Mouse (Mus musculus): ENCODE measurements around the gene Garnl3. TPM values are rescaled to one million over a fixed set of nuclear protein-coding genes. Genes with fewer than 3 reads are reported as not detected.

The Garnl3 gene
- polyA plus RNA-seq, 1 experiment from 2014 or later = 12.2 TPM

DNA sequence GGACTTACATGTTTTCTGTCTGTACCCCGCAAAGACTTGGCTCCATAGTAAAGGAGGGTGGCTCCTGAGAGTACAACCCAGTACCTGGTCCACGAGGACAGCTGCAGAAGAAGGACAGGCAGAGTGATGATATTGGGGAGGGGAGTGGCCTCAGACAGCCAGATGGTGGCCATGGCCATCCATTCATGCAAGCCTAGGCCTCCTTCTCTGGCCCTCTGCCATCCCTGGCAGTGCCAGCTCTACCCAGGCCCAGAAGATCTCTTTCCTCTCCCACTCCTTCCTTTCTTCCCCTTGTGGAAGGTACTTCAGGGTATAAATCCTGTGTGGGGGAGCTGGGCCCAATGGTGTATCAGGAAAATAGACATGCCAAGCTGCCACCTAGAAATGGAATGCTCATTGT, 11.8 kb upstream of the Garnl3 start:
- 94% methylated on average over 2 of the region's 2 CpGs for WGBS
- Histone ChIP-seq H3K27ac (no peak overlapping the region), H3K4me3 (no peak overlapping the region), H3K9ac (no peak overlapping the region), H3K4me2 (no peak overlapping the region), H3K36me3 (ENCODE audit: poor library complexity, severe bottlenecking) (peaks cover 68% of the 10 kb centered on the region), H3K4me1 (no peaks in the 10 kb centered on the region), H3K27me3 (no peaks in the 10 kb centered on the region), H3K9me3 (replicated peaks) (no peaks in the 10 kb centered on the region)
- ATAC-seq = no peak

DNA sequence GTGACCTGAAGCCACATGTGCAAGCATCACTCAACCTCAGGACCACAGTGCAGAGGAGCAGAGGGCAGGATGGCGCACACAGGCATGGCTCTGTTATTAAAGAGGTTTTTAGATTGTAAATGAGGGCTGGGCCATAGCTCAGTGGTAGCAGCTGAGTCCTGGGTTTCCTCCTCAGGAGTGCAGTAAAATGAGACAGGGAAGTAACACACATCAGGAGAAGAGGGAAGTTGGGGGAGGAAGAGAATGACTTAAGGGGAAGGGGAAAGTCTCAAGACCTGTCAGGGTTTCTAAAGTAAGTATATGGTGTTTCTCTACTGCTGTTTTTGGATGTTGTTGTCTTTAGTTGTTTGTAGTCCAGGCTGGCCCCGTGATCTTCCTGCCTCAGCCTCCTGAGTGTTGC, 7.0 kb upstream of the Garnl3 start:
- Histone ChIP-seq H3K4me1 (no peaks in the 10 kb centered on the region), H3K36me3 (ENCODE audit: poor library complexity, severe bottlenecking) (peaks cover 46% of the 10 kb centered on the region), H3K4me3 (no peak overlapping the region), H3K27me3 (peaks cover 7% of the 10 kb centered on the region; the same call in 1 of the 2 replicates), H3K9ac (no peak overlapping the region), H3K4me2 (no peak overlapping the region), H3K27ac (no peak overlapping the region), H3K9me3 (replicated peaks) (no peaks in the 10 kb centered on the region)
- no peak for ATAC-seq
- 91% methylated on average over 2 of the region's 2 CpGs for WGBS

DNA sequence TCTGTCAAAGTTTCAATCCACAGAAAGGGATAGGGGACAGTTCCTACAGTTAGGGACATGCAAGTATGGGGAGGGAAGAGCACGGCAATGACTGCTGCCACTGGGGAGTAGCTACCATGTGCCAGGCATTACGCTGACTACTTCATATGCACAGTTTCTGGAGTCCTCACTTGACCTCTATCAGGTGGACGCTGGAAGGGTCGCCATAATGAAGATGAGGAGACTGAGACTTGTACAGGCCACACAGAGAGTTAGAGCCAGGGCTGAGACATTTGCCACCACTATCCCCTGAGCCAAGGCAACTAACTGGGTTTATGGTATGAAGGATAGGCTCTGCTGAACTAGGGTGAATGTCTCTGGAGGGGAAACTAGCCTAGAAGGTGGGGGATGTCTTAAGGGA, 6.3 kb upstream of the Garnl3 start:
- no peak overlapping the region for H3K4me3 ChIP-seq
- no peaks in the 10 kb centered on the region for H3K9me3 ChIP-seq (replicated peaks)
- H3K4me1 ChIP-seq = no peaks in the 10 kb centered on the region
- ATAC-seq = no peak
- no peak overlapping the region for H3K9ac ChIP-seq
- H3K4me2 ChIP-seq = no peak overlapping the region
- peaks cover 41% of the 10 kb centered on the region for H3K36me3 ChIP-seq (ENCODE audit: poor library complexity, severe bottlenecking)
- WGBS = 86% methylated on average over 4 of the region's 4 CpGs
- H3K27ac ChIP-seq = no peak overlapping the region
- H3K27me3 ChIP-seq = peaks cover 14% of the 10 kb centered on the region

DNA sequence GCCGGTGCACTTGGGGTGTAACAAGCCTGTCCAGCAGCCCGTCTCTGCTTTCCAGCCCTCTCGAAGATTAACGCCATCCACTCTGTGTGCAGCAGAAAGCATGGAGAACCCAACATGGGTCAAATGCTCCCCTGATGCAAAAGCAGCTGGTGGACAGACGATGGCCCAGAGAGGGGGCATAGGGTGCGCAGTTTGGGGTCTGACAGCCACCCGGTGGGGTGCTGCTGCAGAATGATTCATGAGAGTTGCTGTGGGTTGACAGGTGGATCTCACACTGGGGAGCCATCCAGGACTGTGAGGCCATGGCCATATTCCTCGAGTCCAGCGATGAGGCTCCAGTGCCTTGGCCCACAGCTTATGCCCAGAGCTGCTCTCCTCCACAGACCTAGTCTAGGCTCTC, 5.8 kb upstream of the Garnl3 start:
- Histone ChIP-seq H3K27me3 (peaks cover 19% of the 10 kb centered on the region), H3K9ac (no peak overlapping the region), H3K4me2 (no peak overlapping the region), H3K9me3 (replicated peaks) (no peaks in the 10 kb centered on the region), H3K4me3 (no peak overlapping the region), H3K27ac (no peak overlapping the region), H3K36me3 (ENCODE audit: poor library complexity, severe bottlenecking) (peaks cover 36% of the 10 kb centered on the region), H3K4me1 (no peaks in the 10 kb centered on the region)
- no peak for ATAC-seq
- 97% methylated on average over 9 of the region's 9 CpGs for WGBS

DNA sequence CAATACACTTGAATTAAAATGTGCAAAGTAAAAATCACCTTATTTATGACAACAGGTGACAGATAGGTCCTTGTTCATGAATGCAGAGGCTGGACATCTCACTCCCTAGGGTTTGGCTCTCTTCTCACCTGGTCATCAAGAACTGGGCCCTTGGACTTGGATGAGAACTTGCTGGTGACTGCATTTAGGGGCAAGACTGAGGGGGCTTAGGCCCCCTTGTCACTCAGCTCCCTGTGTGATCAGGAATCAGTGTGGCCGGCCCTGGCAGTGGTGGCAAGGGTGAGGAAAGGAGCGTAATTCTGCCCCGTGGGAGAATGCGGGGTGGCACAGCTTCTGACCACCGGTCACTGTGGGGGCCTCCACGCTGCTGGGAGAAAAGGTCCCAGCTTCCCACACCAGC, 4.9 kb upstream of the Garnl3 start:
- Histone ChIP-seq H3K4me2 (no peak overlapping the region), H3K9ac (no peak overlapping the region), H3K27me3 (peaks cover 27% of the 10 kb centered on the region), H3K27ac (no peak overlapping the region), H3K4me3 (no peak overlapping the region), H3K36me3 (ENCODE audit: poor library complexity, severe bottlenecking) (peaks cover 31% of the 10 kb centered on the region), H3K4me1 (peaks cover 2% of the 10 kb centered on the region; the same call in 1 of the 2 replicates), H3K9me3 (replicated peaks) (no peaks in the 10 kb centered on the region)
- no peak for ATAC-seq
- 96% methylated on average over 6 of the region's 6 CpGs for WGBS

DNA sequence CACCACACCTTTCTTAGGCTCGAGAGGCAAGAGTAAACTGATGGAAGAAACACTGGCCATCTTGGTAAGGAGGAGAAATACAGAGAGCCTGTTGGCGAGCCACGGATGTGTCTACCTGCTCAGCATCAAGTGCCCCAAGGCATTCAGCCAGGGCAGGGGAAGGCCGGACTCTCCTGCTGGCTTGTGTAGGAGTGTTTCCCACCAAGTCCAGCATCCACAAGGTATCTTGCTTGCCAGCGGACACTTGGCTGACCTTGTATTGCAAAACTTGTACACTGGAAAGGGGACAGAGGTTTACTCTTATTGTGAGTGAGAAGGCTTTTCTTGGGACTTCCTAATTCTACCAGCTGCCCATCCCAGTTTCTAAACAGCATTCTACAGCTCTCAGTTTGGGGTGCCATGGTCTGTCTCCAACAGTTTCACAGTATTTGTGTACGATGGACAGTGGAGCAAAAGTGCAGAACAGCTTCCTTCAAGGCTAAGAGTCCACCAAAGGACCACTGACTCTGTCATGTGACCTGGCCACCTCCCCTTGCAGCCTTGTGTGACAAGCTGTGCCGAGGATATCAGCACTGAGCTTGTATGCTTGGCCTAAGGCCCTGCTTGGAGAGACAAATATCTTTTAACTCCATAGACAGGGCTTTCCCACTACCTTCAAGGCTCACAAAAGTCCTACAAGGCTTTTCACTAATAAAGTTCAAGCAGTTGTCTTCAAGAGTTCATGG, 3.5 kb upstream of the Garnl3 start:
- Histone ChIP-seq H3K36me3 (ENCODE audit: poor library complexity, severe bottlenecking) (peaks cover 19% of the 10 kb centered on the region), H3K27ac (no peak overlapping the region), H3K4me3 (no peak overlapping the region), H3K9me3 (replicated peaks) (no peaks in the 10 kb centered on the region), H3K27me3 (peaks cover 28% of the 10 kb centered on the region), H3K4me2 (no peak overlapping the region), H3K4me1 (peaks cover 8% of the 10 kb centered on the region), H3K9ac (no peak overlapping the region)
- ATAC-seq = no peak
- WGBS = 74% methylated on average over 7 of the region's 7 CpGs

DNA sequence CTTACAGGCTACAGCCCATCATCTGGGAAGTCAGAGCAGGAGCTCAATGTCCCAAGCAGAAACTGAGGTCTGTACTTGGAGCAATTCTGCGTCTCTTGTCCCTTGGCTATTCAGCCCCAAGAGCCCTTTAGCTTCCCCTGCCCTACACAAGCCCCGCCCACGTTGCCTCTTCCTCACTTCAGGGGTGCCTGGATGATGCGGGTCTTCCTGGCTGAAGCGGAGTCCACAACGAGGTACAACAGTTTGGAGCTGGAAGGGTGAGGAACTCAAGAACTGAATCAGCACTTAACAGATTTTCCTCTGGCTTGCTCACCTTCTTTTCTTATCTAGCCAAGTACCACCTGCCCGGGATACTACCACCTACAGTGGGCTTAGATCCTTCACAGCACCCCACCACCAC, 852 bp upstream of the Garnl3 start:
- Histone ChIP-seq H3K4me2 (no peak overlapping the region), H3K4me1 (peaks cover 18% of the 10 kb centered on the region), H3K27ac (no peak overlapping the region), H3K4me3 (no peak overlapping the region), H3K9ac (no peak overlapping the region), H3K27me3 (peaks cover 36% of the 10 kb centered on the region), H3K9me3 (replicated peaks) (no peaks in the 10 kb centered on the region), H3K36me3 (ENCODE audit: poor library complexity, severe bottlenecking) (peaks cover 5% of the 10 kb centered on the region)
- no peak for ATAC-seq
- 4% methylated on average over 7 of the region's 7 CpGs for WGBS

DNA sequence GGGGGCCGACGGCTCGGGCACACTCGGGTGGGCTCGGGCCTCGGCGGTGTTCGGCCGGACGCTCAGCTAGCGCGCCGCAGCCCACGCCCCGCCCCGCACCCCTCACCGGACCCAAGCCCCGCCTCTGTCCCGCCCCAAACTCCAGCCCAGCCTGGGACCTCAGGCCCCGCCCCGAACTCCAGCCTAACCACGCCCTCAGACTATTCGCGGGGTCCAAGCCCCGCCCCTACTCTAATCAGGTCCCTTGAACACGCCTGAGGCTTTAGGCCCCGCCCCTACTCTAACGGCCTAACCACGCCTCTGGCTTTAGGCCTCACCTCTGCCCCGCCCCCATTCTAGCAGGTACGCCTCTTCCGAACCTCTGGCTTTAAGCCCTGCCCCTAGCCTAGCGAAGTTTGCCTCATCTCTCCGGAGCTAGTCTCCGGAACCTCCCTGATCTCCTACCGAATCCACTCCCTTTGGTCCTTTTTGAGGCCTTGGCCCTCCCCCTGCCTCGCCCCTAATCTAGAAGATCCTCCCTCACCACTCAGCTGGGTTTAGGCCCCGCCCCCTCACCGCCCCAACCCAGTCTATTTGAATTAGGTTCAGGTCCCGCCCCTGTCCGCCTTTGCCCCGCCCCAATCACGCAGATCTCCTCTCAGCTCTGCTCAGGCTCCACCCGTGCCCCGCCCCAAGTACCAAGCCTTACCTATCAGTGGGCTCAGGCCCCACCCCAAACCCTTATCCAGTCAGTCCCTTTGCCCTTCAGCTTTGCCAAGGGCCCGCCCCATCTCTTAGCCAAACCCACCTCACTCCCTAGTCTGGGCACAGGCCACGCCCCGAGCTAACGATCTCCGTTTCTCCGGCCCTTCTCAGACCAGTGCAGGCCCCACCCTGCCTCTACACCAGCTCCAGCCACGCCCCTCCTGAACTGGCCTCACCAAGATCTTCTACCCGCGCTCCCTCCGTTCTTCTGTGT, 649 bp downstream of the Garnl3 start:
- H3K27me3 ChIP-seq = peaks cover 36% of the 10 kb centered on the region
- peak overlapping the region; percentile 67 for H3K4me3 ChIP-seq
- H3K9ac ChIP-seq = peak overlapping the region; percentile 78
- H3K9me3 ChIP-seq (replicated peaks) = no peaks in the 10 kb centered on the region
- peak overlapping the region; percentile 100 for H3K4me2 ChIP-seq
- H3K27ac ChIP-seq = no peak overlapping the region
- peak; percentile 89 for ATAC-seq
- WGBS = under 1% methylated on average over 50 of the region's 55 CpGs
- peaks cover 18% of the 10 kb centered on the region for H3K4me1 ChIP-seq
- no peaks in the 10 kb centered on the region for H3K36me3 ChIP-seq (ENCODE audit: poor library complexity, severe bottlenecking)

DNA sequence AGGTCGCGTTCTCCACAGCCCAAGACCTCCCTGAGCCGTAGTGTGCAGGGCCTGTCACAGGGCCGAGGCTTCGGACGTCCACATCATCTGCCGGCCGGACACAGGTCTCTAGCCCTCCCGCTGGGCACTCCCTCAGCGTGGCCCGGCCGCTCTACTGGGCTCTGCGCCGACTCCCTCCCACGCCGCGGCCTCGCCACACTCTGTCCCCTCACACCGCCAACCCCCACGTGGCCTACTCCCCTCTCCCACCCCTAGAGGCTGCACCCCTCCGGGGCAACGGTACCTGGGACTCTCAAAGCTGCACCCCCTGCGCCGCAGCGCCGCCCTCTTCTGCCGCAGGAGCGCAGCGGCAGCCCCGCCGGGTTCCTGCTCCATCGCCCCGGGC, 1.3 kb downstream of the Garnl3 start:
- no peak; the same call in 1 of the 2 replicates for ATAC-seq
- H3K4me1 ChIP-seq = peaks cover 18% of the 10 kb centered on the region
- H3K4me2 ChIP-seq = peak overlapping the region; percentile 100
- peak overlapping the region; percentile 67 for H3K4me3 ChIP-seq
- under 1% methylated on average over 31 of the region's 33 CpGs for WGBS
- no peak overlapping the region for H3K27ac ChIP-seq
- peak overlapping the region; percentile 78 for H3K9ac ChIP-seq
- H3K36me3 ChIP-seq (ENCODE audit: poor library complexity, severe bottlenecking) = no peaks in the 10 kb centered on the region
- H3K9me3 ChIP-seq (replicated peaks) = no peaks in the 10 kb centered on the region
- H3K27me3 ChIP-seq = peaks cover 36% of the 10 kb centered on the region

DNA sequence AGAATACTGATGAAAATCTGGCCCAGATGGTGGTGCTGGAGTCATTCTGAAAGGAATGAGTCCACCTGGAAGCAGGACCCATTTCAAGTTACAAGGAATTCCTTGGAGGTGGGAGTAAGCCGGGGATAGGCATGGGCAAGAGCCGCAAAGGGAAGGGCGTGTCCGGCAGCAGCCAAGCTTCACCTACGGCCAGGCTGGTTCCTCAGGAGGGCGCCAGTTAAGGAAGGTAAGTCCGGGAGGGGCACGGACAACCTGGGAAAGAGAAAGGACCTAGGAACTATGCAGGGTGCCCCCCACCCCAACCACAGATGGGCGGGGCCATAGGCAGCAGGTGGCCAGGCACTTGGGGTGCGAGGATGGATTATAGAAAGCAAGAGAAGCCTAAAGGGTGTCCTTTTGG, 1.8 kb downstream of the Garnl3 start:
- WGBS = 2% methylated on average over 10 of the region's 10 CpGs

DNA sequence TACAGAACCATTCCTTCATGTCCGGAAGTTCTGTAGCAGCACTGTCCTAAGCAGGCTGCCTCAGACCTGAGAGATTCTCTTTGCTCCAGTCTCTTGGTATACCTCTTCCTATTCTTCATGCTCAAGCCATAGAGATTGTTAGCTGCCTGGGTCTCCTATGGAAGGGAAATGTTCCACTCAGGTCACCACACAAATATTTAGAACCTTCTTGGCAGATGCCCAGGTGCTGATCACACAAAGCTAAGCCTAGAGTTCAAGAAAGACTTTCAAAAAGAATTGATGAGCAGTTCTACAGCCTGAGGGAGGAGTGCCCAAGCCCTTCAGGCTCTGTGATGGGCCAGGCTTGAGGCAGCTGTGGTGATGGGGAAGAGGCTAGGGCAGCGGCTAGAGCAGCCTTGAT, 2.4 kb downstream of the Garnl3 start:
- 71% methylated on average over 2 of the region's 2 CpGs for WGBS
- H3K9ac ChIP-seq = no peak overlapping the region; the same call in 1 of the 2 replicates
- no peaks in the 10 kb centered on the region for H3K9me3 ChIP-seq (replicated peaks)

More for the DNA sequence above, 1.8 kb downstream of the Garnl3 start:
- peak overlapping the region; percentile 67 for H3K4me3 ChIP-seq
- no peak for ATAC-seq
- peak overlapping the region; percentile 100 for H3K4me2 ChIP-seq
- H3K27ac ChIP-seq = no peak overlapping the region
- peak overlapping the region; percentile 78 for H3K9ac ChIP-seq
- H3K4me1 ChIP-seq = peaks cover 18% of the 10 kb centered on the region
- no peaks in the 10 kb centered on the region for H3K36me3 ChIP-seq (ENCODE audit: poor library complexity, severe bottlenecking)
- peaks cover 36% of the 10 kb centered on the region for H3K27me3 ChIP-seq
- H3K9me3 ChIP-seq (replicated peaks) = no peaks in the 10 kb centered on the region

DNA sequence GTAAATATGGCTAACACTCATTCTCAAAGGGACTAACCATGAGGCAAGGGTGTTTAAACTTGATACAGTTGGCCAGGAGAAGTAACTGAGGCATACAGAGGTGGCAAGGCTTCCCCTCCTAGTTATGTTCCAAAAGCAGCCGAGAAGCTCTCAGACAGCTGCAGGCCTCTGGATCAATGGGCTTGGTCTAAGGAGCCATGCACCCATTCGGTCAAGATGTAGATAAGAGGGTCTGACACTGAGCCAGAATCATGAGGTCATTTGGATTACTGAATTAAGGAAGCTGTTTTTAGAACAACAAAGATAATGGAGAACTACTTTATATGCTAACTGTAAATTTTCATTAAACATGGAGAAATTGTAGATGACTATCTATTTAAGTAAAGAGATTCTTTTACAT, 4.2 kb downstream of the Garnl3 start:
- Histone ChIP-seq H3K9ac (no peak overlapping the region), H3K36me3 (ENCODE audit: poor library complexity, severe bottlenecking) (no peaks in the 10 kb centered on the region), H3K27me3 (peaks cover 18% of the 10 kb centered on the region), H3K4me1 (peaks cover 18% of the 10 kb centered on the region), H3K27ac (no peak overlapping the region), H3K9me3 (replicated peaks) (no peaks in the 10 kb centered on the region), H3K4me3 (no peak overlapping the region), H3K4me2 (no peak overlapping the region)
- ATAC-seq = no peak
- WGBS = 68% methylated on average over 2 of the region's 2 CpGs

More for the DNA sequence above, 2.4 kb downstream of the Garnl3 start:
- peak overlapping the region; percentile 100 for H3K4me2 ChIP-seq
- no peak for ATAC-seq
- peaks cover 18% of the 10 kb centered on the region for H3K4me1 ChIP-seq
- no peak overlapping the region for H3K27ac ChIP-seq
- H3K4me3 ChIP-seq = peak overlapping the region; percentile 67; the same call in 1 of the 2 replicates
- peaks cover 34% of the 10 kb centered on the region for H3K27me3 ChIP-seq
- no peaks in the 10 kb centered on the region for H3K36me3 ChIP-seq (ENCODE audit: poor library complexity, severe bottlenecking)

Data from forebrain, embryonic 13.5 days (tissue).